Mouse (Mus musculus) MEL (cell line): ENCODE measurements around the gene Gm49388.

Experiments
- BHLHE40 ChIP-seq: IDR thresholded peaks from 2 replicates; pipeline ENCODE4 v1.6.1; 2012; ENCODE audit warnings: low read depth, mild to moderate bottlenecking, inconsistent platforms, low read length, improper control_type of control experiment, borderline replicate concordance
- CTCF ChIP-seq, 3 experiments: IDR thresholded peaks in 2 of 3; conservative IDR thresholded peaks in 1 of 3; 2 replicates each; pipeline ENCODE4 v1.5.1; 2011 to 2012; ENCODE audit warnings: low read length in 3 of 3, low read depth in 2 of 3, mild to moderate bottlenecking in 2 of 3, improper control_type of control experiment in 1 of 3, inconsistent platforms in 1 of 3, mixed read lengths in 1 of 3, moderate library complexity in 1 of 3; ENCODE audit not compliant: control insufficient read depth in 1 of 3, insufficient read depth in 1 of 3, poor library complexity in 1 of 3, severe bottlenecking in 1 of 3
- MAZ ChIP-seq: IDR thresholded peaks from 2 replicates; pipeline ENCODE4 v1.6.1; 2012; ENCODE audit warnings: low read depth, mild to moderate bottlenecking, inconsistent platforms, low read length, improper control_type of control experiment
- NELFE ChIP-seq: IDR thresholded peaks from 2 replicates; pipeline ENCODE4 v1.6.1; 2011; ENCODE audit warnings: low read depth, low read length, improper control_type of control experiment
- POLR2A ChIP-seq, 2 experiments: IDR thresholded peaks; 2 replicates each; pipeline ENCODE4 v1.6.1; 2011 to 2012; ENCODE audit warnings: low read length in 2 of 2, mild to moderate bottlenecking in 2 of 2, control low read depth in 1 of 2, improper control_type of control experiment in 1 of 2, low read depth in 1 of 2, moderate library complexity in 1 of 2; ENCODE audit not compliant: control insufficient read depth in 1 of 2, insufficient read depth in 1 of 2, poor library complexity in 1 of 2
- TAL1 ChIP-seq: IDR thresholded peaks from 2 replicates; pipeline ENCODE4 v1.6.1; 2012; ENCODE audit warnings: mild to moderate bottlenecking, inconsistent platforms, low read length, moderate library complexity, mixed read lengths

DNA sequence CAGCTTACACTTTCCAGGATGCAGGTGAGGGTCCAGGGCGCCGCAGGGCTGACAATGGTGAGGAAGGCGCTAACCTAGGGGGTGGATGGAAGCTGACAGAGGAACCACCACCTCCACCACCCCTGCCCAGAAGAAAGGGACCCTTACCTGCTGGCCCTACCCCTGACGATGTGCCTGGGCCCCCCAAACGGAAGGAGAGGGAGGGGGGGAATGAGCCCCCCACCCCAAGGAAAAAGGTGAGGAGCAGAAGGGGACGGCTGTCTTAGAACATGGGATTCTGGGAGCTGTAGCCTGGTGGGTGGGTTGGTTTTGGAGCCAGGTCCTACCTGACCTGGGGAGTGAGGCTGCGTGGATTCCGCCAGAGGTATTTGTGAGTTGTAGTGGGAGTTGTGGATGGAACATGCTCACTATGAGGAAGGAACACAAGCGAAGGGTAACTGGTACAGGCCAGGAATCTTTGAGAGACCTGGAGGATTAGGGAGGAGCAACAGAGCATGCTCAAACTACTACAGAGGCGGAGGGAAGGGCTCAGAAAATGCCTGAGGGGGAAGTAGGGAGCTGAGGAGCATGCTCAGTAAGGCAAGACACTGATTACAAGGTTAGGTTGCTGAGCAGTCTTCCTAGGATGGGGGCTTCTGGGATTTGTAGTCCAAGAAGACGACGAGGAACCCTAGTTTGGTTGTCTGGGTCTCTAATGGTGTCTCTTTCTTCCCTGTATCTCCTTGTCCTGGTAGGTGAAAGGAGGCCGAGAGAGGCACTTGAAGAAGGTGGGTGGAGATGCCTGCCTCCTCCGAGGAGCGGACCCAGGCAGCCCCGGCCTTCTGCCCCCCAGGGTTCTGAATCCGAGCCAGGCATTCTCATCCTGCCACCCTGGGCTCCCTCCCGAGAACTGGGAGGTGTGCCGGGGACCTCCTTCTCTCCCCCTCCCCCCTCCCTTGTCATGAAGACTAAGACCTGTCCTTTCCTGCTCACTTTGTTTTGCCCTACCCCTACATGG lies 35.0 kb upstream of the Gm49388 start:
- TF ChIP-seq BHLHE40, result no peak
- no peak for TF ChIP-seq TAL1
- no peak for TF ChIP-seq POLR2A (IDR thresholded peaks at IDR 0.05; ENCODE audit: control insufficient read depth in 1 of 2, insufficient read depth in 1 of 2, low read depth in 1 of 2, low read length in 2 of 2, poor library complexity in 1 of 2)
- TF ChIP-seq MAZ, result no peak
- TF ChIP-seq CTCF (IDR thresholded peaks at IDR 0.05 in 2 of 3, conservative IDR thresholded peaks at IDR 0.05 in 1 of 3; ENCODE audit: control insufficient read depth in 1 of 3, insufficient read depth in 1 of 3, low read depth in 2 of 3, low read length in 3 of 3, poor library complexity in 1 of 3, severe bottlenecking in 1 of 3), result no peak
- no peak for TF ChIP-seq NELFE
